Mouse (Mus musculus): ENCODE data around the gene Krtap21-1. TPM values are rescaled to one million over a fixed set of nuclear protein-coding genes. Genes with fewer than 3 reads are reported as not detected.

The Krtap21-1 gene
- polyA plus RNA-seq (2012; rRNA removed; ENCODE audit: low replicate concordance) = not detected in 2 replicates

GRCm38 (mm10) chr16:89403768-89404167 lies at the start of gene Krtap21-1:
TSS of gene Krtap21-1 (minus strand) at chr16:89403868.

GRCm38 (mm10) chr16:89420011-89420410 lies 16.3 kb upstream of the Krtap21-1 start, which contains the start of gene Krtap6-2:
TSS of gene Krtap6-2 (minus strand) at chr16:89420111.

Other genes with a start within 250 kb of the Krtap21-1 start
- not detected in 2 replicates for gene Gm9789, start 245.9 kb downstream of the Krtap21-1 start, polyA plus RNA-seq (2012; rRNA removed; ENCODE audit: low replicate concordance)
- gene Gm7735, start 234.4 kb downstream of the Krtap21-1 start, polyA plus RNA-seq (2012; rRNA removed; ENCODE audit: low replicate concordance) = not detected in 2 replicates
- gene 1110057P08Rik, start 229.1 kb downstream of the Krtap21-1 start, polyA plus RNA-seq (2012; rRNA removed; ENCODE audit: low replicate concordance) = not detected in 2 replicates
- gene Krtap20-2, start 198.0 kb downstream of the Krtap21-1 start, polyA plus RNA-seq (2012; rRNA removed; ENCODE audit: low replicate concordance) = not detected in 2 replicates
- gene Krtap6-2, start 16.2 kb upstream of the Krtap21-1 start, polyA plus RNA-seq (2012; rRNA removed; ENCODE audit: low replicate concordance) = not detected in 2 replicates
- not detected in 2 replicates for gene Krtap8-1, start 84.1 kb upstream of the Krtap21-1 start, polyA plus RNA-seq (2012; rRNA removed; ENCODE audit: low replicate concordance)
- gene Krtap7-1, start 104.5 kb upstream of the Krtap21-1 start, polyA plus RNA-seq (2012; rRNA removed; ENCODE audit: low replicate concordance) = not detected in 2 replicates
- not detected in 2 replicates for gene Krtap11-1, start 167.3 kb upstream of the Krtap21-1 start, polyA plus RNA-seq (2012; rRNA removed; ENCODE audit: low replicate concordance)